Mouse (Mus musculus) layer of hippocampus, adult 2 months (tissue): ENCODE measurements at regions not wholly inside any gene's neighbourhood (a gene's known extent, or its start where the extent isn't known, plus 50 kb on each side); places are given as distances from the start of the nearest gene placed in this dataset.

ENCODE experiments used
- DNase-seq, 2 experiments: peaks; one replicate each; pipeline ENCODE4 v3.0.0; 2022; ENCODE audit warnings: low spot score in 2 of 2
- H3K27ac ChIP-seq: fragments of 200-600 bp; 2 replicates; pipeline ENCODE4 v1.8.1; 2022
- H3K4me3 ChIP-seq: fragments of 200-600 bp; 2 replicates; pipeline ENCODE4 v1.8.1; 2022; ENCODE audit warnings: mild to moderate bottlenecking
- CTCF ChIP-seq: fragments of 200-600 bp; conservative IDR thresholded peaks from 2 replicates; pipeline ENCODE4 v1.8.1; 2022; ENCODE audit warnings: antibody characterized with exemption, mild to moderate bottlenecking, moderate library complexity

GRCm38 (mm10) chr14:64511300-64511699 is 407.2 kb downstream of the Prss52 start:
- no peak overlapping the region for H3K4me3 ChIP-seq
- TF ChIP-seq CTCF, result peak; percentile 25
- peak overlapping the region; percentile 77; the same call in 1 of the 2 replicates for H3K27ac ChIP-seq
- no peak for DNase-seq

- Histone ChIP-seq H3K4me3 (no peak overlapping the region), H3K27ac (peak overlapping the region; percentile 77)
- TF ChIP-seq CTCF, result no peak
- DNase-seq, result no peak
Observed at GRCm38 (mm10) chr14:64512726-64513125, 408.6 kb downstream of the Prss52 start.

GRCm38 (mm10) chr14:64517584-64518195 is 413.6 kb downstream of the Prss52 start:
- no peak for TF ChIP-seq CTCF
- DNase-seq, result no peak
- Histone ChIP-seq H3K27ac (peak overlapping the region; percentile 60), H3K4me3 (no peak overlapping the region)

- no peak for DNase-seq
- peak overlapping the region; percentile 59 for H3K27ac ChIP-seq
- H3K4me3 ChIP-seq, result no peak overlapping the region
- TF ChIP-seq CTCF, result no peak
Observed at GRCm38 (mm10) chr14:64524641-64525040, 420.6 kb downstream of the Prss52 start.

GRCm38 (mm10) chr14:64525302-64526078 is 421.4 kb downstream of the Prss52 start:
- no peak for TF ChIP-seq CTCF
- DNase-seq, result no peak
- Histone ChIP-seq H3K4me3 (no peak overlapping the region), H3K27ac (peak overlapping the region; percentile 59)

GRCm38 (mm10) chr14:64530541-64530940 is 426.5 kb downstream of the Prss52 start:
- Histone ChIP-seq H3K4me3 (no peak overlapping the region), H3K27ac (no peak overlapping the region)
- no peak for TF ChIP-seq CTCF
- no peak for DNase-seq

- Histone ChIP-seq H3K27ac (peak overlapping the region; percentile 93), H3K4me3 (no peak overlapping the region)
- no peak for DNase-seq
- TF ChIP-seq CTCF, result no peak
Observed at GRCm38 (mm10) chr14:64531221-64531949, 427.3 kb downstream of the Prss52 start.

GRCm38 (mm10) chr14:64532351-64532750 is 428.3 kb downstream of the Prss52 start:
- no peak for TF ChIP-seq CTCF
- DNase-seq, result no peak
- Histone ChIP-seq H3K27ac (peak overlapping the region; percentile 93), H3K4me3 (no peak overlapping the region)

GRCm38 (mm10) chr14:64533591-64534151 is 429.6 kb downstream of the Prss52 start:
- no peak for TF ChIP-seq CTCF
- peak; percentile 52 to 59 for DNase-seq
- no peak overlapping the region for H3K4me3 ChIP-seq
- peak overlapping the region; percentile 93 for H3K27ac ChIP-seq

GRCm38 (mm10) chr14:64534194-64534593 is 430.1 kb downstream of the Prss52 start:
- Histone ChIP-seq H3K4me3 (no peak overlapping the region), H3K27ac (peak overlapping the region; percentile 93)
- TF ChIP-seq CTCF, result no peak
- no peak for DNase-seq

- TF ChIP-seq CTCF, result peak; percentile 64
- Histone ChIP-seq H3K4me3 (no peak overlapping the region), H3K27ac (no peak overlapping the region)
- no peak for DNase-seq
Observed at GRCm38 (mm10) chr14:64539436-64539835, 435.4 kb downstream of the Prss52 start.

GRCm38 (mm10) chr14:64545056-64545455 is 441.0 kb downstream of the Prss52 start:
- DNase-seq, result no peak
- no peak for TF ChIP-seq CTCF
- Histone ChIP-seq H3K27ac (peak overlapping the region; percentile 39; the same call in 1 of the 2 replicates), H3K4me3 (no peak overlapping the region)

GRCm38 (mm10) chr14:64546787-64547186 is 442.7 kb downstream of the Prss52 start:
- DNase-seq, result no peak
- Histone ChIP-seq H3K27ac (no peak overlapping the region), H3K4me3 (no peak overlapping the region)
- no peak for TF ChIP-seq CTCF
